In the genomic region with DNA sequence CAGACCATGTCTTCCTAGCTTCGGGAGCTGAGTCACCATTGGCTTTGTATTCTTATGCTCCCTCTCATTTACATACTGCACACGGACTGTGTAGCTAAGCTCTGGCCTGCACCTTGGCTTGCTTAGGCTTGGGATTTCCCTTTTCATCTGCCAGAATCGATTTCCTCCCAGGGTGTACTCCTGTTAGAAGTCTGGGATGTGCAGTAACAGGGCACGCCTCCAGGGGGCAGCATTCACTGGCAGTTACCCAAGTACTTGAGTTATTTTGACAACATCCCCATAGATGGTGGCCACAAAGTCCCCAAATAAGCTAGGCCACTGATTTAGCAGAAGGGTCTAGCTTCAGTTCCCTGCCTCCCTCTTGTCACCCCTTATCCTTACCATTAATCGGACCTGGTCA, we compare ENCODE assay signal across 8 mouse cellular contexts.
DNase-seq lines count a peak whose midpoint lies in the region; ATAC-seq lines count a peak whose summit lies in the region.

No protein-coding gene starts in this region.

- intact Hi-C loops in heart, postnatal 14 days (cut with DNase I) = no loop called here
- intact Hi-C loops in left cerebral cortex, postnatal 4 days (cut with DNase I) = no loop called here

- ATAC-seq in frontal cortex, adult (ENCODE audit: low TSS enrichment) = no peak

- DNase-seq in frontal cortex, postnatal 25 days (ENCODE audit: low spot score in 2 of 2) = peak; percentile 19 to 27
- DNase-seq in urinary bladder, adult 2 months (ENCODE audit: low spot score) = peak; percentile 28
- no peak for DNase-seq in urinary bladder, postnatal 10 days (ENCODE audit: low spot score)
- peak; percentile 5 to 20 for DNase-seq in heart, postnatal 14 days
- DNase-seq in left cerebral cortex, postnatal 4 days = peak; percentile 37
- DNase-seq in ovary, postnatal 14 days (ENCODE audit: low spot score) = peak; percentile 10
- peak; percentile 70 for DNase-seq in thymus, postnatal 4 days
